Mouse (Mus musculus) left cerebral cortex, adult 18-20 months (tissue): Measurements from ENCODE around the gene Cpped1. TPM values are rescaled to one million over a fixed set of nuclear protein-coding genes. Genes with fewer than 3 reads are reported as not detected.

Experiments used
- DNase-seq, 2 experiments: peaks; one replicate each; pipeline ENCODE4 v3.0.0; 2021 to 2022; ENCODE audit warnings: low spot score in 2 of 2, mixed read lengths in 1 of 2
- total RNA-seq, 2 experiments: library from RNA; stranded (reverse); gene quantifications; 2 replicates each; pipeline ENCODE4 v1.2.3; 2021

The Cpped1 gene
- total RNA-seq, 2 experiments from 2014 or later = 37.1 to 37.8 TPM

- no peak for DNase-seq
These were observed 131.1 kb downstream of the Cpped1 start for GRCm38 (mm10) chr16:11778191-11778590.

GRCm38 (mm10) chr16:11776528-11776927 is 132.7 kb downstream of the Cpped1 start:
- DNase-seq = no peak

- DNase-seq = no peak
These were observed 134.9 kb downstream of the Cpped1 start for GRCm38 (mm10) chr16:11774321-11774720.

- no peak for DNase-seq
These were observed 136.9 kb downstream of the Cpped1 start for GRCm38 (mm10) chr16:11772318-11772717.

- no peak for DNase-seq
These were observed 151.3 kb downstream of the Cpped1 start for GRCm38 (mm10) chr16:11757951-11758350.

- DNase-seq = no peak
These were observed 151.8 kb downstream of the Cpped1 start for GRCm38 (mm10) chr16:11757471-11757870.

- DNase-seq = no peak
These were observed 152.5 kb downstream of the Cpped1 start for GRCm38 (mm10) chr16:11756598-11757245.

- DNase-seq = no peak
These were observed 153.8 kb downstream of the Cpped1 start for GRCm38 (mm10) chr16:11755281-11756066.

GRCm38 (mm10) chr16:11754136-11754535 is 155.1 kb downstream of the Cpped1 start:
- no peak for DNase-seq

Other genes with a start within 250 kb of the Cpped1 start
- 10 to 100 TPM; 55.6 to 58.7 TPM for gene Shisa9, start 74.7 kb upstream of the Cpped1 start, total RNA-seq